Mouse (Mus musculus) stomach, embryonic 15.5 days (tissue): ENCODE results near the gene Gm17728. TPM values are rescaled to one million over a fixed set of nuclear protein-coding genes. Genes with fewer than 3 reads are reported as not detected.

Source experiments
- polyA plus RNA-seq: library from polyadenylated mRNA; unstranded; fragments of >200 nt; fragmentation: Nextera tagmentation; extraction: Ambion mirVana; gene quantifications from 2 replicates; pipeline ENCODE4 v1.2.1, GENCODE M21; 2015

Gene Gm17728
- polyA plus RNA-seq, 1 experiment from 2014 or later: not detected

Other genes with a start within 250 kb of the Gm17728 start
- not detected in 2 replicates for gene Pabpc6, start 247.7 kb downstream of the Gm17728 start, polyA plus RNA-seq